Mouse (Mus musculus): Measurements from ENCODE around the gene Tmem56.

- TF ChIP-seq CTCF (IDR thresholded peaks at IDR 0.05; ENCODE audit: low read depth, low read length) (no peak), POLR2A (IDR thresholded peaks at IDR 0.05; ENCODE audit: extremely low read depth, insufficient read depth, low read length) (no peak)
Observed at GRCm38 (mm10) chr3:121329647-121330046, 46.7 kb upstream of the Tmem56 start.
